Mouse (Mus musculus): ENCODE data around the gene Ank.

The Ank gene

GRCm38 (mm10) chr15:27598786-27599385 is 132.4 kb downstream of the Ank start:
- DNase-seq (ENCODE audit: low spot score): no peak

DNA sequence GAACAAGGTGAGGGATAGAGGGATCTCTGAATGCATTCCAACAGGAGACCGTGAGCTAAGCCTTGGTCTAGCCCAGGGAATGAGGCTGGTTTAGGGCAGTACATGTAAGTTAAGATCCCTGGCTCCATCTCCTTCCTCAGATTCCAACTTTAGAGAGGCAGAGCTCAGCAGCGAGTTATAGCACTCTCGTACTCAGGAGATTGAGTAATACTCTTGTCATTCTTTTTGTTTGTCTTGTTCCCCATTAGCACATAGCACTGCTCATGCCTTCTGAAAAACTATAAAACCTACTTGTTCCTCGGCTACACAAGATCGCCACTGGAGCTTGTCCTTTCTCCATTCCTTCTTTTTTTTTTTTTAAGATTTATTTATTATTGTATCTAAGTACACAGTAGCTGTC is 134.0 kb downstream of the Ank start:
- no peak for DNase-seq (ENCODE audit: low spot score)

DNA sequence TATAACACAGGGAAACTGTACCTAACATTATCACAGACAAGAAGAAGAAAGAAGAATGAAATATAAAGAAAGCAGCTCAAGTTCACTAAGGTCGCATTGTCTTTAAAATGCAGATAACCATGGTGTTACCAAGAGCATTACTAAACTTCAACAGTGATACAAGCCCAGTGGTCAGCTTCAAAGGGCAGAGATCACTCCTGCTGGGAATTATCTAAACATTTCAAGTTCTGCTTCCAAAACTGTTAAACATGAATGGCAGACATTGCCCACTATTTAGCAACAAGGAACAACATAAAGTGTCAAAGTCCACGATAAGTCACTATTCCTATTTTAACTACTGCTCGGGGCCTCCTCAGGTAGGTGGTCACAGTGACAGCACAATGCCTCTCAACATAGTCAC is 138.1 kb downstream of the Ank start:
- DNase-seq (ENCODE audit: low spot score): no peak

DNA sequence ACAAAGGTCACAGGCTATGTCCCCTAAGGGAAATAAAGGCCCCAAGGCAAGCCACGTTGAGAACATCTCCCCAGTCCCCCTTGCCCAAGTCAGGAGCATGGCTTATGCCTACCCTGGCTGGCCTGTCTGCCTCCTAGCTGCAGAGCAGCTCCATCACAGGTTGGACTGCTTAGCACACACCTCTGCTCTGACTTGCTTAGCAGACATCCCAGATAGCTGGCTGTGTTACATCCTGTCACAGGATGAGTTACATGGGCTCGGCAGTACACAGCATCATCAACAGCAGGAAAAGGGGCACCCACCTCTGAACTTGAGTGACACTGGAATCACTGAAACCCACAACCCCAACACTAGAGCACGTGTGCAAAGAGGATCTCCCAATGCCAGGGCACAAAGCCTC is 138.8 kb downstream of the Ank start:
- peak; percentile 65 for DNase-seq (ENCODE audit: low spot score)

- DNase-seq (ENCODE audit: low spot score): no peak
Observed at GRCm38 (mm10) chr15:27609554-27609953, 143.1 kb downstream of the Ank start.

- DNase-seq (ENCODE audit: low spot score): peak; percentile 73
Observed at GRCm38 (mm10) chr15:27612533-27613221, 146.2 kb downstream of the Ank start.

DNA sequence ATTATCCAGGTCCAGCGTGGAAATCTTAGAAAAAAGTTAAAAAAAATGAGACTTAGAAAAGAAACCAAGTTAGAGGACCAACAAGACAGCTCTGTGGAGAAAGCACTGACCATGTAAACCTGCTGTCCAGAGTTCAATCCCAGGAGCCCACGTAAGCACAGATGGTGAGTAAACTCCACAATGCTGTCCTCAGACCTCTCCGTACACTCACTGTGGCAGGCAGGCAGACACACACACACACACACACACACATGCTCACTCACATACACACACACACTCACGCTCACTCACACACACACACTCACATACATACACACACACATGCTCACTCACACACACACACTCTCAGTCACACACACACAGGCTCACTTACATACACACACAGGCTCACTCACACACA is 146.8 kb downstream of the Ank start:
- DNase-seq (ENCODE audit: low spot score): no peak

- DNase-seq (ENCODE audit: low spot score): no peak
Observed at GRCm38 (mm10) chr15:27616159-27616558, 149.7 kb downstream of the Ank start.

DNA sequence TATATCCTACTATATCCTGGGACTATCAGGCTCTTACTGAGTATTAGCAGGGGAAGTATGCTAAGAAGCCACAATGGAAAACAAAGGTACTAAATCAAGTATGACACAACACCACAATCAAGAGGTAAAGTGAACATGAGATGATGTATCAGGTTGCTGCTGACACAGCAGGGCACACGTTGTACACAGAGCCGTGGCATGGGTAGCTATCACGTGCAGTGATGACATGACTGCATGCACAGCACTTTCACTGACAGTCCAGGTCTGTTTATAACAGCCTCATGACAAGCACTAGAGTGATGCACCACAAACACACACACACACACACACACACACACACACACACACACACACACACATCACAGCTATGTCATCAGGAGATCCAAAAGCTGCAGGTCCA is 150.8 kb downstream of the Ank start:
- no peak for DNase-seq (ENCODE audit: low spot score)

GRCm38 (mm10) chr15:27618778-27619533 is 152.5 kb downstream of the Ank start:
- DNase-seq (ENCODE audit: low spot score): no peak

DNA sequence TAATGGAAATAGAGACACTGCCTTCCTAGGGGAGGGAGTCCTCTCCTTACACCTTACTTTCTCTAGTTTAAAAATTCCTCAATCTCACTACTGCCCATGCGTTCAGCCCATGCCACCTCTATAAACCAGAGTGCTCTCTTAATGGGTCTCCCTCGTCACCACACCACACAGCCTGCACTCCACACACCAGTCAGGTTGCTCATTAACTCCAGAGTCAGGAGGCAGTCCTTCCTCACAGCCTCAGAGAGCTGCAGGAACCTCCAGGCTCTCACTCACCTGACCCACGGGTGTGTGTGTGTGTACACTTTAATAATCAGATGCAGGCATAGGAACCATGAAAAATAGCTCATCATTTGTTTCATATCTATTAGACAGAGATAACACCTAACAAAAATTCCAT is 153.2 kb downstream of the Ank start:
- no peak for DNase-seq (ENCODE audit: low spot score)

DNA sequence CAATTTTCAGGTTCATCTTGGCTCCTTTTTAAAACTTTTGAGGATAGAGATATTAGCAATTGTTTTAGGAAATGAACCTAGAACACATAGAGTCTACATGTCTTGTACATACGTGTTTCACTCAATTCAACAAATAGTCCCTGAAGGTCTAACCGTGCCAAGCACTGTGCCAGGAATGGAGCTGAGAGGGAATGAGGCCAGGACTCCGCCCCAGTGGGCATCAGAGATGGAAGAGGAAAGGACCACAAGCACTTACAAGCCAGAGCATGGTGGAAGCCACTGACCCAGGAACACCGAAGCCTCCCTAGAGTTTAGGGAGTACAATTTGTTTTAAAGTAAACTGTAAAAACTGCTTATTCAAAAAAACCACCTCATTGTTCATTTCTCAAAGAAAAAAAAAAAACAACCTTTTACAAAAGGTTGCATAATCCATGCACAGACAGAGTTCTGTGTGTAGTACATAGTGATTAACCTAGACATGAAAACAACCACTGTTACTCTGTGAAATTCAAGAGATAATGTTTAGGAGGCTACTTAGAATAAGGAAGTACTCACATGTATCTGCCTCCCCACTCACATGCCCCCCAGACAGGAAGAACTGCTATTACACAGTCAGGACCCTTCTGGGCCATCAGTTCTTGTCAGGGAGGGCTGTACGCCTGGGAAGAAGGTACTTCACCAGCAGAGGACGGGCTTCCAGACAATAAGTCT is 154.2 kb downstream of the Ank start:
- no peak for DNase-seq (ENCODE audit: low spot score)

- no peak for DNase-seq (ENCODE audit: low spot score)
Observed at GRCm38 (mm10) chr15:27623286-27623685, 156.8 kb downstream of the Ank start.

- peak; percentile 41 for DNase-seq (ENCODE audit: low spot score)
Observed at GRCm38 (mm10) chr15:27625014-27625889, 158.8 kb downstream of the Ank start.

GRCm38 (mm10) chr15:27625890-27626255 is 159.4 kb downstream of the Ank start:
- DNase-seq (ENCODE audit: low spot score): no peak

- DNase-seq (ENCODE audit: low spot score): no peak
Observed at GRCm38 (mm10) chr15:27626314-27626713, 159.8 kb downstream of the Ank start.

GRCm38 (mm10) chr15:27627794-27628193 is 161.3 kb downstream of the Ank start:
- peak; percentile 82 for DNase-seq (ENCODE audit: low spot score)

GRCm38 (mm10) chr15:27629046-27629445 is 162.6 kb downstream of the Ank start:
- no peak for DNase-seq (ENCODE audit: low spot score)

GRCm38 (mm10) chr15:27629800-27630600 is 163.5 kb downstream of the Ank start:
- DNase-seq (ENCODE audit: low spot score): peak; percentile 19

DNA sequence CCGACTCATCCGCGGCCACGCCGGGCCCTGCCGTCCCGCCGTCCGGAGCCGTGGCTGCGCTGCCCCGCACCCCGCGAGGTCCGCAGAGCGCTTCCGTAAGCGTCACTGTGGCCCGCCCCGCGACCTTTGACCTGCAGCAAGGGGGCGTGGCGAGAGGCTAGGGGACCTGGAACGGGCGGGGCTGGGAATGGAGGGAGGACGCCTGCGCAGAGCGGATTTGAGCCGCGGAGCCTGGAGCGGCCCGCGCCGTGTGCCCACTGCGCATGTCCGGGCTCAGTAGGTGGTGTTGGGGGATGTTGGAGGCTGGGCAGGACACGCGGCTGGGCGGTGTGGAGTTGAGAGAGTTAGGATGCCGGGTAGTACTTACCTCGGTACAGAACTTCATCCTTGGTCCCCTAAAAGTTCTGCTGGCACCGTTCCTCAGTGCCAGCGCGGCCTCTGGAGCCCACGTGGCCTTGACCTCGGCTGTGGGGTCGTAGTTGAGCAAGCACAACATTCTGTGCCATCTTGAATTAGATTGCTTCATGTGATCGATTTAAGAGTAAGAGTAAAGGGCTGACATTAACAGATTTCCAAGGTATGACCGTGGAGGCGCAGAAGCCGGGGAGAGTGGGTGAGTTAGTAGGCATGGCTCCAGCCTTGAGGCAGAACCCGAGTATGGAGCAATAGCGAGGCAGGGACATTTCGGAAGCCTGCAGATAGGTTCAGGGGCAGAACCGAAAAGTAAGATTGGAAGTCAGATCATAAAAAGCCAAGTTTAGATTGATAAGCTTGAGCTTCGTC is 164.3 kb downstream of the Ank start, which contains the start of gene Otulin:
TSS of gene Otulin (minus strand) at position 93 of the 783 bp plus-strand sequence.
- peak; percentile 95 for DNase-seq (ENCODE audit: low spot score)

Measured in T-cell, adult 2 months (primary cell).